Mouse (Mus musculus): Measurements from ENCODE around the gene Mpi. TPM values are rescaled to one million over a fixed set of nuclear protein-coding genes. Genes with fewer than 3 reads are reported as not detected.

The Mpi gene
- polyA plus RNA-seq, 1 experiment from 2014 or later: 67.5 TPM

- no peak overlapping the region for H3K27ac ChIP-seq (ENCODE audit: low read depth, low read length)
- 80% methylated on average over 4 of the region's 4 CpGs for WGBS (ENCODE audit: insufficient replicate concordance)
- H3K9me3 ChIP-seq (replicated peaks; ENCODE audit: control insufficient read depth, low read length): no peaks in the 10 kb centered on the region
These were observed 6.1 kb upstream of the Mpi start for GRCm38 (mm10) chr9:57558625-57559024.

GRCm38 (mm10) chr9:57557215-57557614, 4.7 kb upstream of the Mpi start:
- no peaks in the 10 kb centered on the region for H3K27me3 ChIP-seq (ENCODE audit: control insufficient read depth, insufficient read depth, low read length)
- ATAC-seq (replicated peaks; ENCODE audit: insufficient number of reproducible peaks, low FRiP score, low TSS enrichment): no peak
- H3K27ac ChIP-seq (ENCODE audit: low read depth, low read length): no peak overlapping the region
- H3K36me3 ChIP-seq (ENCODE audit: control insufficient read depth, insufficient read depth, low read length): no peaks in the 10 kb centered on the region
- no peaks in the 10 kb centered on the region for H3K9me3 ChIP-seq (replicated peaks; ENCODE audit: control insufficient read depth, low read length)
- H3K9ac ChIP-seq (ENCODE audit: low read depth, low read length): no peak overlapping the region
- 72% methylated on average over 3 of the region's 3 CpGs for WGBS (ENCODE audit: insufficient replicate concordance)
- H3K4me3 ChIP-seq (ENCODE audit: low read depth, low read length): no peak overlapping the region
- peaks cover 13% of the 10 kb centered on the region for H3K4me1 ChIP-seq (ENCODE audit: control insufficient read depth, insufficient read depth, low read length)
- H3K4me2 ChIP-seq: no peak overlapping the region

More at GRCm38 (mm10) chr9:57558625-57559024, 6.1 kb upstream of the Mpi start:
- no peak for ATAC-seq (replicated peaks; ENCODE audit: insufficient number of reproducible peaks, low FRiP score, low TSS enrichment)
- peaks cover 25% of the 10 kb centered on the region for H3K4me1 ChIP-seq (ENCODE audit: control insufficient read depth, insufficient read depth, low read length)
- no peaks in the 10 kb centered on the region for H3K27me3 ChIP-seq (ENCODE audit: control insufficient read depth, insufficient read depth, low read length)
- no peaks in the 10 kb centered on the region for H3K36me3 ChIP-seq (ENCODE audit: control insufficient read depth, insufficient read depth, low read length)
- no peak overlapping the region for H3K4me3 ChIP-seq (ENCODE audit: low read depth, low read length)
- no peak overlapping the region for H3K4me2 ChIP-seq
- H3K9ac ChIP-seq (ENCODE audit: low read depth, low read length): no peak overlapping the region

- Histone ChIP-seq H3K9ac (ENCODE audit: low read depth, low read length) (no peak overlapping the region), H3K4me2 (no peak overlapping the region), H3K9me3 (replicated peaks; ENCODE audit: control insufficient read depth, low read length) (no peaks in the 10 kb centered on the region), H3K36me3 (ENCODE audit: control insufficient read depth, insufficient read depth, low read length) (no peaks in the 10 kb centered on the region), H3K4me1 (ENCODE audit: control insufficient read depth, insufficient read depth, low read length) (peaks cover 13% of the 10 kb centered on the region), H3K27me3 (ENCODE audit: control insufficient read depth, insufficient read depth, low read length) (no peaks in the 10 kb centered on the region), H3K27ac (ENCODE audit: low read depth, low read length) (no peak overlapping the region), H3K4me3 (ENCODE audit: low read depth, low read length) (no peak overlapping the region)
- ATAC-seq (replicated peaks; ENCODE audit: insufficient number of reproducible peaks, low FRiP score, low TSS enrichment): no peak
- WGBS (ENCODE audit: insufficient replicate concordance): 40% methylated on average over 3 of the region's 3 CpGs
These were observed 2.2 kb upstream of the Mpi start for GRCm38 (mm10) chr9:57554753-57555152.

- WGBS (ENCODE audit: insufficient replicate concordance): 69% methylated on average over 11 of the region's 11 CpGs
- Histone ChIP-seq H3K9ac (ENCODE audit: low read depth, low read length) (no peak overlapping the region), H3K27me3 (ENCODE audit: control insufficient read depth, insufficient read depth, low read length) (no peaks in the 10 kb centered on the region), H3K4me2 (no peak overlapping the region), H3K36me3 (ENCODE audit: control insufficient read depth, insufficient read depth, low read length) (0 out of 2 replicates have a peak, but pooled peaks cover 3% of the 10 kb centered on the region), H3K9me3 (replicated peaks; ENCODE audit: control insufficient read depth, low read length) (no peaks in the 10 kb centered on the region), H3K27ac (ENCODE audit: low read depth, low read length) (no peak overlapping the region), H3K4me3 (ENCODE audit: low read depth, low read length) (no peak overlapping the region), H3K4me1 (ENCODE audit: control insufficient read depth, insufficient read depth, low read length) (peaks cover 14% of the 10 kb centered on the region)
- ATAC-seq (replicated peaks; ENCODE audit: insufficient number of reproducible peaks, low FRiP score, low TSS enrichment): no peak
These were observed 556 bp upstream of the Mpi start for GRCm38 (mm10) chr9:57553119-57553518.

- Histone ChIP-seq H3K4me2 (no peak overlapping the region; the same call in 1 of the 2 replicates), H3K9ac (ENCODE audit: low read depth, low read length) (peak overlapping the region; percentile 12; the same call in 1 of the 2 replicates), H3K27me3 (ENCODE audit: control insufficient read depth, insufficient read depth, low read length) (no peaks in the 10 kb centered on the region), H3K36me3 (ENCODE audit: control insufficient read depth, insufficient read depth, low read length) (peaks cover 13% of the 10 kb centered on the region), H3K4me3 (ENCODE audit: low read depth, low read length) (no peak overlapping the region), H3K9me3 (replicated peaks; ENCODE audit: control insufficient read depth, low read length) (no peaks in the 10 kb centered on the region), H3K4me1 (ENCODE audit: control insufficient read depth, insufficient read depth, low read length) (peaks cover 17% of the 10 kb centered on the region), H3K27ac (ENCODE audit: low read depth, low read length) (peak overlapping the region; percentile 61)
- no peak; the same call in 1 of the 2 replicates for ATAC-seq (replicated peaks; ENCODE audit: insufficient number of reproducible peaks, low FRiP score, low TSS enrichment)
- WGBS (ENCODE audit: insufficient replicate concordance): 65% methylated on average over 11 of the region's 11 CpGs
These were observed 2.3 kb downstream of the Mpi start for GRCm38 (mm10) chr9:57550126-57550862.

- Histone ChIP-seq H3K27ac (ENCODE audit: low read depth, low read length) (no peak overlapping the region), H3K4me2 (no peak overlapping the region), H3K9me3 (replicated peaks; ENCODE audit: control insufficient read depth, low read length) (no peaks in the 10 kb centered on the region), H3K36me3 (ENCODE audit: control insufficient read depth, insufficient read depth, low read length) (peaks cover 24% of the 10 kb centered on the region), H3K4me1 (ENCODE audit: control insufficient read depth, insufficient read depth, low read length) (peaks cover 17% of the 10 kb centered on the region), H3K27me3 (ENCODE audit: control insufficient read depth, insufficient read depth, low read length) (no peaks in the 10 kb centered on the region), H3K9ac (ENCODE audit: low read depth, low read length) (no peak overlapping the region), H3K4me3 (ENCODE audit: low read depth, low read length) (no peak overlapping the region)
- no peak for ATAC-seq (replicated peaks; ENCODE audit: insufficient number of reproducible peaks, low FRiP score, low TSS enrichment)
- whole genome bisulfite sequencing (ENCODE audit: insufficient replicate concordance): 93% methylated on average over 4 of the region's 4 CpGs
These were observed 3.4 kb downstream of the Mpi start for GRCm38 (mm10) chr9:57549186-57549585.

- ATAC-seq (replicated peaks; ENCODE audit: insufficient number of reproducible peaks, low FRiP score, low TSS enrichment): no peak
- WGBS (ENCODE audit: insufficient replicate concordance): 88% methylated on average over 11 of the region's 11 CpGs
- Histone ChIP-seq H3K36me3 (ENCODE audit: control insufficient read depth, insufficient read depth, low read length) (peaks cover 33% of the 10 kb centered on the region), H3K4me1 (ENCODE audit: control insufficient read depth, insufficient read depth, low read length) (peaks cover 17% of the 10 kb centered on the region), H3K9ac (ENCODE audit: low read depth, low read length) (no peak overlapping the region), H3K4me3 (ENCODE audit: low read depth, low read length) (no peak overlapping the region), H3K27ac (ENCODE audit: low read depth, low read length) (no peak overlapping the region), H3K4me2 (no peak overlapping the region), H3K9me3 (replicated peaks; ENCODE audit: control insufficient read depth, low read length) (no peaks in the 10 kb centered on the region), H3K27me3 (ENCODE audit: control insufficient read depth, insufficient read depth, low read length) (no peaks in the 10 kb centered on the region)
These were observed 4.7 kb downstream of the Mpi start for GRCm38 (mm10) chr9:57547869-57548268.

- Histone ChIP-seq H3K4me3 (ENCODE audit: low read depth, low read length) (no peak overlapping the region), H3K27ac (ENCODE audit: low read depth, low read length) (no peak overlapping the region), H3K4me2 (no peak overlapping the region), H3K27me3 (ENCODE audit: control insufficient read depth, insufficient read depth, low read length) (no peaks in the 10 kb centered on the region), H3K36me3 (ENCODE audit: control insufficient read depth, insufficient read depth, low read length) (peaks cover 33% of the 10 kb centered on the region), H3K4me1 (ENCODE audit: control insufficient read depth, insufficient read depth, low read length) (peaks cover 17% of the 10 kb centered on the region), H3K9me3 (replicated peaks; ENCODE audit: control insufficient read depth, low read length) (no peaks in the 10 kb centered on the region), H3K9ac (ENCODE audit: low read depth, low read length) (no peak overlapping the region)
- WGBS (ENCODE audit: insufficient replicate concordance): 51% methylated on average over 5 of the region's 5 CpGs
- no peak for ATAC-seq (replicated peaks; ENCODE audit: insufficient number of reproducible peaks, low FRiP score, low TSS enrichment)
These were observed 5.3 kb downstream of the Mpi start for GRCm38 (mm10) chr9:57547287-57547686.

GRCm38 (mm10) chr9:57543951-57544350, 8.6 kb downstream of the Mpi start:
- Histone ChIP-seq H3K36me3 (ENCODE audit: control insufficient read depth, insufficient read depth, low read length) (peaks cover 35% of the 10 kb centered on the region), H3K27me3 (ENCODE audit: control insufficient read depth, insufficient read depth, low read length) (no peaks in the 10 kb centered on the region), H3K4me1 (ENCODE audit: control insufficient read depth, insufficient read depth, low read length) (peaks cover 3% of the 10 kb centered on the region), H3K4me3 (ENCODE audit: low read depth, low read length) (no peak overlapping the region), H3K9ac (ENCODE audit: low read depth, low read length) (no peak overlapping the region), H3K27ac (ENCODE audit: low read depth, low read length) (no peak overlapping the region), H3K9me3 (replicated peaks; ENCODE audit: control insufficient read depth, low read length) (no peaks in the 10 kb centered on the region), H3K4me2 (no peak overlapping the region)
- ATAC-seq (replicated peaks; ENCODE audit: insufficient number of reproducible peaks, low FRiP score, low TSS enrichment): no peak
- 71% methylated on average over 3 of the region's 3 CpGs for WGBS (ENCODE audit: insufficient replicate concordance)
